In the genomic region with DNA sequence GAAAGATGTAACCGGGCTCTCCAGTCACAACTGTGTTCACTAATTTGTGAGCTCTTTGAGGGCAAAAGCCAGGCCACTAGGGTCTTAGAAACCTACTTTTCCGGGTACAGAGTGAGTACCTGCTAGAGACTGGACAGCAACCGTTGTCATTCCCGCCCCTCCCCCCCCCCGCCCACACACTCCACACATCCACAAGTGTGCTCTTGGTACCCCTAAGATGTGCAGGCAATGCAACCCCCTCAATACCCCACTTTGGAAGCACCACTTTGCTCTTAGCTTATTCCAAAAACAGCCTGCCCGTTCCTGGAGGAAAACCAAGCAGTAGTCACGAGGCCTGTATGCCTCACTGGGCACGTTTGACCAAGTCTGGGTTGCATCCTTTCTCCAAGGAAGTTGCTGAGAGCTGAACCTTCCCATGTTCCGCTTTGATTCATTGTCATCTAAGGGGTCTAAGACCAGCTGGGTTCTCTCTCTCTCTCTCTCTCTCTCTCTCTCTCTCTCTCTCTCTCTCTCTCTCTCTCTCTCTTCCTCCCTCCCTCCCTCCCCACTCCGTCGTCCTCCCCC, we compare ENCODE assay signal across 9 mouse cellular contexts. TPM values are rescaled to one million over a fixed set of nuclear protein-coding genes. Genes with fewer than 3 reads are reported as not detected.
A peak's percentile ranks its signal among the peaks of the same experiment; 100 is the strongest.
DNase-seq lines count a peak whose midpoint lies in the region; ATAC-seq lines count a peak whose summit lies in the region.
"Had no signal": no experiment of that assay in that cellular context is flagged by ENCODE, and none has a peak within 500 bp of the region (broad histone marks: within the 10 kb centered on the region; RNA-seq: fewer than 3 reads in every experiment).

No protein-coding gene starts in this region.

- no peak for ATAC-seq in intestine, embryonic 14.5 days (replicated peaks; ENCODE audit: low FRiP score, low TSS enrichment, low read depth)
- no peak for ATAC-seq in intestine, embryonic 16.5 days
- no peak for ATAC-seq in embryonic facial prominence, embryonic 13.5 days (ENCODE audit: insufficient number of reproducible peaks, insufficient read depth, low FRiP score, low TSS enrichment, low read depth)

- no peak overlapping the region for H3K9ac ChIP-seq in intestine, embryonic 14.5 days (ENCODE audit: low read length)
- H3K9ac ChIP-seq in intestine, embryonic 16.5 days (ENCODE audit: low read depth, low read length) = no peak overlapping the region
- H3K9ac ChIP-seq in embryonic facial prominence, embryonic 13.5 days = no peak overlapping the region
- H3K9ac ChIP-seq: liver, embryonic 14.5 days had no signal

- intact Hi-C loops in left cerebral cortex, postnatal 10 days (cut with DNase I) = loop anchor here (5.0 to 10.0 kb wide), 4 partner anchors 44 to 221 kb away; no protein-coding TSS in a partner anchor

- H3K4me1 ChIP-seq in intestine, embryonic 14.5 days (replicated peaks; ENCODE audit: control insufficient read depth, insufficient read depth, low read length) = peaks cover 17% of the 10 kb centered on the region
- H3K4me1 ChIP-seq in intestine, embryonic 16.5 days (ENCODE audit: control insufficient read depth, insufficient read depth, low read length) = peaks cover 18% of the 10 kb centered on the region
- H3K4me1 ChIP-seq in embryonic facial prominence, embryonic 13.5 days = peaks cover 39% of the 10 kb centered on the region

- H3K27me3 ChIP-seq in intestine, embryonic 14.5 days (replicated peaks; ENCODE audit: control insufficient read depth, insufficient read depth, low read length) = peaks cover 67% of the 10 kb centered on the region
- peaks cover 60% of the 10 kb centered on the region for H3K27me3 ChIP-seq in intestine, embryonic 16.5 days (replicated peaks; ENCODE audit: control insufficient read depth, insufficient read depth, low read length)
- H3K27me3 ChIP-seq in embryonic facial prominence, embryonic 13.5 days = peaks cover 79% of the 10 kb centered on the region

- DNase-seq in intestine, embryonic 14.5 days (ENCODE audit: low spot score) = no peak
- peak; percentile 43 to 64 for DNase-seq in left cerebral cortex, postnatal 10 days (ENCODE audit: extremely low spot score in 1 of 2, low spot score in 2 of 2)
- peak; percentile 78 to 80 for DNase-seq in right cerebral cortex, postnatal 10 days (ENCODE audit: low spot score in 2 of 2)
- no peak for DNase-seq in spleen, postnatal 14 days (ENCODE audit: low spot score in 2 of 2)
- DNase-seq in adrenal gland, adult 18-20 months (ENCODE audit: low spot score in 2 of 2) = no peak
- DNase-seq in lung, postnatal 4 days = no peak

- H3K4me2 ChIP-seq in intestine, embryonic 14.5 days (ENCODE audit: low read length) = peak overlapping the region; percentile 45; the same call in 1 of the 2 replicates
- H3K4me2 ChIP-seq in intestine, embryonic 16.5 days (ENCODE audit: low read depth, low read length) = no peak overlapping the region
- H3K4me2 ChIP-seq in embryonic facial prominence, embryonic 13.5 days = peak overlapping the region; percentile 98

- 12% methylated on average over 9 of the region's 11 CpGs for WGBS in intestine, embryonic 14.5 days
- 9% methylated on average over 10 of the region's 11 CpGs for WGBS in intestine, embryonic 16.5 days
- WGBS in embryonic facial prominence, embryonic 13.5 days = 10% methylated on average over 9 of the region's 11 CpGs

- no peaks in the 10 kb centered on the region for H3K36me3 ChIP-seq in intestine, embryonic 14.5 days (ENCODE audit: control insufficient read depth, insufficient read depth, low read length)
- no peaks in the 10 kb centered on the region for H3K36me3 ChIP-seq in intestine, embryonic 16.5 days (ENCODE audit: control insufficient read depth, insufficient read depth, low read length)
- no peaks in the 10 kb centered on the region for H3K36me3 ChIP-seq in embryonic facial prominence, embryonic 13.5 days

- H3K4me3 ChIP-seq in intestine, embryonic 14.5 days (ENCODE audit: low read depth, low read length) = 0 out of 2 replicates have a peak overlapping the region, but pooled peaks have one; percentile 21
- H3K4me3 ChIP-seq in intestine, embryonic 16.5 days (ENCODE audit: low read length) = no peak overlapping the region
- peak overlapping the region; percentile 53; the same call in 1 of the 2 replicates for H3K4me3 ChIP-seq in embryonic facial prominence, embryonic 13.5 days

- H3K27ac ChIP-seq in intestine, embryonic 14.5 days (ENCODE audit: low read depth) = no peak overlapping the region
- no peak overlapping the region for H3K27ac ChIP-seq in intestine, embryonic 16.5 days (ENCODE audit: low read length)
- no peak overlapping the region for H3K27ac ChIP-seq in embryonic facial prominence, embryonic 13.5 days
- H3K27ac ChIP-seq: liver, embryonic 14.5 days had no signal

- no peaks in the 10 kb centered on the region for H3K9me3 ChIP-seq in intestine, embryonic 14.5 days (ENCODE audit: control insufficient read depth, low read length)
- no peaks in the 10 kb centered on the region for H3K9me3 ChIP-seq in intestine, embryonic 16.5 days (ENCODE audit: control insufficient read depth, low read length)
- H3K9me3 ChIP-seq in embryonic facial prominence, embryonic 13.5 days = no peaks in the 10 kb centered on the region

RNA-seq across cellular contexts. Expression of gene Prmt8, which starts 3.1 kb away (rescaled TPM):
- polyA plus RNA-seq in intestine, embryonic 14.5 days (2014; fragmentation: Nextera tagmentation; extraction: Ambion mirVana) = 0.19 and 0.35 TPM in 2 replicates
- polyA plus RNA-seq in intestine, embryonic 16.5 days (2015; fragmentation: Nextera tagmentation; extraction: Ambion mirVana) = not detected in 2 replicates
- polyA plus RNA-seq in embryonic facial prominence, embryonic 13.5 days (2015; fragmentation: Nextera tagmentation; extraction: Ambion mirVana) = 0.60 and 1.7 TPM in 2 replicates
- total RNA-seq in left cerebral cortex, postnatal 10 days (2021) = 100 to 1,000 TPM; 110 to 112 TPM
- total RNA-seq in adrenal gland, adult 18-20 months (2021) = not detected

Comparison
In these comparisons a context has a peak if more than half of its experiments do, and no peak if none do; other contexts are left out.
1. DNase-seq: peak in left cerebral cortex, postnatal 10 days (2 of 2) and right cerebral cortex, postnatal 10 days (2 of 2); none in intestine, embryonic 14.5 days (single experiment), spleen, postnatal 14 days (0 of 2), adrenal gland, adult 18-20 months (0 of 2) and lung, postnatal 4 days (0 of 2).